Mouse (Mus musculus): ENCODE results near the gene Odf3l1. TPM values are rescaled to one million over a fixed set of nuclear protein-coding genes. Genes with fewer than 3 reads are reported as not detected.

The Odf3l1 gene
- polyA plus RNA-seq, 1 experiment from 2014 or later: not detected

GRCm38 (mm10) chr9:56860486-56861269, 3.8 kb downstream of the Odf3l1 start:
- WGBS: 67% methylated on average over 15 of the region's 15 CpGs
- H3K4me2 ChIP-seq (replicated peaks): no peak overlapping the region
- no peak for ATAC-seq (ENCODE audit: low FRiP score)
- no peaks in the 10 kb centered on the region for H3K4me1 ChIP-seq (replicated peaks; ENCODE audit: control insufficient read depth, insufficient read depth, low read length)
- no peak overlapping the region for H3K9ac ChIP-seq
- H3K27me3 ChIP-seq (ENCODE audit: control insufficient read depth, insufficient read depth, low read length): peaks cover 29% of the 10 kb centered on the region
- no peaks in the 10 kb centered on the region for H3K36me3 ChIP-seq (replicated peaks; ENCODE audit: control insufficient read depth, insufficient read depth)
- H3K9me3 ChIP-seq (ENCODE audit: control insufficient read depth, low read length): no peaks in the 10 kb centered on the region
- H3K4me3 ChIP-seq (replicated peaks; ENCODE audit: low read length): no peak overlapping the region
- no peak for DNase-seq (ENCODE audit: low spot score)
- no peak overlapping the region for H3K27ac ChIP-seq

- Histone ChIP-seq H3K4me3 (replicated peaks; ENCODE audit: low read length) (no peak overlapping the region), H3K9me3 (ENCODE audit: control insufficient read depth, low read length) (no peaks in the 10 kb centered on the region), H3K9ac (no peak overlapping the region), H3K36me3 (replicated peaks; ENCODE audit: control insufficient read depth, insufficient read depth) (no peaks in the 10 kb centered on the region), H3K4me2 (replicated peaks) (no peak overlapping the region), H3K27me3 (ENCODE audit: control insufficient read depth, insufficient read depth, low read length) (peaks cover 23% of the 10 kb centered on the region), H3K27ac (no peak overlapping the region), H3K4me1 (replicated peaks; ENCODE audit: control insufficient read depth, insufficient read depth, low read length) (no peaks in the 10 kb centered on the region)
- ATAC-seq (ENCODE audit: low FRiP score): no peak
- no peak for DNase-seq (ENCODE audit: low spot score)
- 68% methylated on average over 3 of the region's 3 CpGs for WGBS
These were observed 4.4 kb downstream of the Odf3l1 start for GRCm38 (mm10) chr9:56860035-56860434.

GRCm38 (mm10) chr9:56857463-56857862, 7.0 kb downstream of the Odf3l1 start:
- ATAC-seq (ENCODE audit: low FRiP score) (no peak), DNase-seq (ENCODE audit: low spot score) (no peak)
- Histone ChIP-seq H3K36me3 (replicated peaks; ENCODE audit: control insufficient read depth, insufficient read depth) (no peaks in the 10 kb centered on the region), H3K4me1 (replicated peaks; ENCODE audit: control insufficient read depth, insufficient read depth, low read length) (no peaks in the 10 kb centered on the region), H3K27me3 (ENCODE audit: control insufficient read depth, insufficient read depth, low read length) (no peaks in the 10 kb centered on the region), H3K9ac (no peak overlapping the region), H3K9me3 (ENCODE audit: control insufficient read depth, low read length) (no peaks in the 10 kb centered on the region), H3K4me2 (replicated peaks) (no peak overlapping the region), H3K4me3 (replicated peaks; ENCODE audit: low read length) (no peak overlapping the region), H3K27ac (no peak overlapping the region)
- WGBS: 64% methylated on average over 3 of the region's 3 CpGs

GRCm38 (mm10) chr9:56851778-56852177, 12.7 kb downstream of the Odf3l1 start:
- no peak for DNase-seq (ENCODE audit: low spot score)
- 36% methylated on average over 11 of the region's 11 CpGs for WGBS
- peak; percentile 49; the same call in 1 of the 2 replicates for ATAC-seq (ENCODE audit: low FRiP score)

GRCm38 (mm10) chr9:56850905-56851252, 13.6 kb downstream of the Odf3l1 start:
- H3K36me3 ChIP-seq (replicated peaks; ENCODE audit: control insufficient read depth, insufficient read depth): no peaks in the 10 kb centered on the region
- no peak overlapping the region for H3K4me2 ChIP-seq (replicated peaks)
- no peak for DNase-seq (ENCODE audit: low spot score)
- H3K27ac ChIP-seq: no peak overlapping the region
- H3K9ac ChIP-seq: no peak overlapping the region
- H3K4me3 ChIP-seq (replicated peaks; ENCODE audit: low read length): no peak overlapping the region
- WGBS: 84% methylated on average over 4 of the region's 4 CpGs
- ATAC-seq (ENCODE audit: low FRiP score): no peak
- no peaks in the 10 kb centered on the region for H3K27me3 ChIP-seq (ENCODE audit: control insufficient read depth, insufficient read depth, low read length)
- H3K9me3 ChIP-seq (ENCODE audit: control insufficient read depth, low read length): no peaks in the 10 kb centered on the region
- no peaks in the 10 kb centered on the region; the same call in none of the 2 replicates for H3K4me1 ChIP-seq (replicated peaks; ENCODE audit: control insufficient read depth, insufficient read depth, low read length)

More at GRCm38 (mm10) chr9:56851778-56852177, 12.7 kb downstream of the Odf3l1 start:
- H3K27ac ChIP-seq: no peak overlapping the region
- no peaks in the 10 kb centered on the region for H3K9me3 ChIP-seq (ENCODE audit: control insufficient read depth, low read length)
- H3K4me3 ChIP-seq (replicated peaks; ENCODE audit: low read length): no peak overlapping the region
- no peaks in the 10 kb centered on the region; the same call in none of the 2 replicates for H3K4me1 ChIP-seq (replicated peaks; ENCODE audit: control insufficient read depth, insufficient read depth, low read length)
- no peak overlapping the region for H3K9ac ChIP-seq
- H3K36me3 ChIP-seq (replicated peaks; ENCODE audit: control insufficient read depth, insufficient read depth): no peaks in the 10 kb centered on the region
- H3K4me2 ChIP-seq (replicated peaks): no peak overlapping the region
- no peaks in the 10 kb centered on the region for H3K27me3 ChIP-seq (ENCODE audit: control insufficient read depth, insufficient read depth, low read length)

GRCm38 (mm10) chr9:56850128-56850904, 14.2 kb downstream of the Odf3l1 start:
- H3K27ac ChIP-seq: no peak overlapping the region
- H3K4me3 ChIP-seq (replicated peaks; ENCODE audit: low read length): no peak overlapping the region
- DNase-seq (ENCODE audit: low spot score) (no peak), ATAC-seq (ENCODE audit: low FRiP score) (no peak)
- H3K4me2 ChIP-seq (replicated peaks): no peak overlapping the region
- H3K9ac ChIP-seq: no peak overlapping the region
- no peaks in the 10 kb centered on the region for H3K27me3 ChIP-seq (ENCODE audit: control insufficient read depth, insufficient read depth, low read length)
- WGBS: 82% methylated on average over 14 of the region's 14 CpGs
- H3K4me1 ChIP-seq (replicated peaks; ENCODE audit: control insufficient read depth, insufficient read depth, low read length): no peaks in the 10 kb centered on the region; the same call in none of the 2 replicates
- H3K9me3 ChIP-seq (ENCODE audit: control insufficient read depth, low read length): no peaks in the 10 kb centered on the region
- H3K36me3 ChIP-seq (replicated peaks; ENCODE audit: control insufficient read depth, insufficient read depth): no peaks in the 10 kb centered on the region

- H3K36me3 ChIP-seq (replicated peaks; ENCODE audit: control insufficient read depth, insufficient read depth): no peaks in the 10 kb centered on the region
- WGBS: 14% methylated on average over 3 of the region's 3 CpGs
- ATAC-seq (ENCODE audit: low FRiP score): peak; percentile 60; the same call in 1 of the 2 replicates
- H3K4me2 ChIP-seq (replicated peaks): no peak overlapping the region
- no peak overlapping the region for H3K27ac ChIP-seq
- H3K4me1 ChIP-seq (replicated peaks; ENCODE audit: control insufficient read depth, insufficient read depth, low read length): peaks cover 15% of the 10 kb centered on the region
- no peak overlapping the region for H3K4me3 ChIP-seq (replicated peaks; ENCODE audit: low read length)
- no peak overlapping the region for H3K9ac ChIP-seq
- peak; percentile 78 for DNase-seq (ENCODE audit: low spot score)
- no peaks in the 10 kb centered on the region for H3K9me3 ChIP-seq (ENCODE audit: control insufficient read depth, low read length)
- no peaks in the 10 kb centered on the region for H3K27me3 ChIP-seq (ENCODE audit: control insufficient read depth, insufficient read depth, low read length)
These were observed 17.0 kb downstream of the Odf3l1 start for GRCm38 (mm10) chr9:56847523-56847922.

GRCm38 (mm10) chr9:56844644-56845043, 19.8 kb downstream of the Odf3l1 start:
- 46% methylated on average over 8 of the region's 8 CpGs for WGBS
- no peaks in the 10 kb centered on the region for H3K27me3 ChIP-seq (ENCODE audit: control insufficient read depth, insufficient read depth, low read length)
- H3K4me2 ChIP-seq (replicated peaks): no peak overlapping the region
- no peak overlapping the region for H3K4me3 ChIP-seq (replicated peaks; ENCODE audit: low read length)
- DNase-seq (ENCODE audit: low spot score) (peak; percentile 54), ATAC-seq (ENCODE audit: low FRiP score) (no peak)
- no peak overlapping the region for H3K9ac ChIP-seq
- H3K27ac ChIP-seq: peak overlapping the region; percentile 72; the same call in 1 of the 2 replicates
- H3K4me1 ChIP-seq (replicated peaks; ENCODE audit: control insufficient read depth, insufficient read depth, low read length): peaks cover 32% of the 10 kb centered on the region
- no peaks in the 10 kb centered on the region for H3K9me3 ChIP-seq (ENCODE audit: control insufficient read depth, low read length)
- no peaks in the 10 kb centered on the region for H3K36me3 ChIP-seq (replicated peaks; ENCODE audit: control insufficient read depth, insufficient read depth)

GRCm38 (mm10) chr9:56843679-56844188, 20.7 kb downstream of the Odf3l1 start:
- DNase-seq (ENCODE audit: low spot score) (peak; percentile 81), ATAC-seq (ENCODE audit: low FRiP score) (no peak)
- no peak overlapping the region for H3K4me2 ChIP-seq (replicated peaks)
- H3K27ac ChIP-seq: peak overlapping the region; percentile 72; the same call in 1 of the 2 replicates
- 34% methylated on average over 7 of the region's 7 CpGs for WGBS
- H3K4me1 ChIP-seq (replicated peaks; ENCODE audit: control insufficient read depth, insufficient read depth, low read length): peaks cover 32% of the 10 kb centered on the region
- no peaks in the 10 kb centered on the region for H3K9me3 ChIP-seq (ENCODE audit: control insufficient read depth, low read length)
- H3K27me3 ChIP-seq (ENCODE audit: control insufficient read depth, insufficient read depth, low read length): no peaks in the 10 kb centered on the region
- H3K4me3 ChIP-seq (replicated peaks; ENCODE audit: low read length): no peak overlapping the region
- H3K36me3 ChIP-seq (replicated peaks; ENCODE audit: control insufficient read depth, insufficient read depth): no peaks in the 10 kb centered on the region
- no peak overlapping the region for H3K9ac ChIP-seq
